Mouse (Mus musculus) heart, adult 2 months (tissue): Measurements from ENCODE around the gene R3hdml.

Experiments used
- EP300 ChIP-seq: fragments of 200-500 bp; IDR thresholded peaks from 2 replicates; pipeline ENCODE4 v1.6.1; 2011; ENCODE audit warnings: low read depth, low read length, control low read depth; ENCODE audit not compliant: insufficient read depth
- POLR2A ChIP-seq: fragments of 200-500 bp; IDR thresholded peaks from 2 replicates; pipeline ENCODE4 v1.6.1; 2011; ENCODE audit warnings: mild to moderate bottlenecking, low read depth, low read length, control low read depth; ENCODE audit not compliant: insufficient read depth

GRCm38 (mm10) chr2:163444017-163444416 lies 48.1 kb upstream of the R3hdml start:
- TF ChIP-seq POLR2A (no peak), EP300 (no peak)
